Mouse (Mus musculus): ENCODE results near the gene Alk. TPM values are rescaled to one million over a fixed set of nuclear protein-coding genes. Genes with fewer than 3 reads are reported as not detected.
A peak's percentile ranks its signal among the peaks of the same experiment; 100 is the strongest.

The Alk gene
- total and polyA plus RNA-seq, 3 experiments, result 0.02 TPM; not detected in 2

DNA sequence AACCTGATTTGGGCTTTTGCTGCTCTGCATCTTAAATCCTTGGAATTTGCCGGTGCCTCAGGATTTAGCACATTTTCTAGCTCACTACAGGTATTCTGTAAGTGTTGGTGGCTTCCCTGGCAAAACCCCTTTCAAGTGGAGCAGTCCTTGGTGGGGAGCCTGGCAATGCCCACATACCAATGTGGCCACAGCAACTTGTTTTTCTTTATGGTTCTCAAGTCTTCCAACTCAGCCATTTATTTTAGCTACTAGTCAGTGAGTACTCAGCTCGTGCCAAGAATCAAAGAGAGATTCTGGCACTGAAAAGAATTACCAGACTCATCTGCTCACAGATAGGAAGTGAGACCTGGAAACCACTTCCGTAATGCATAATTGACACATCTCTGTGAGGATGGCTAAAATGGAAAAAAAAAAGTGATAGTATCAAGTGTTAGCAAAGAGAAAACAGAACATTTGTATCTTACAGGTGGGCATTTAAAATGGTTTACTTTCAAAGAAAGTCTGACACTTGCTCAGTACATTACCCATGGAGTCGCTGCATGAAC is 614.2 kb downstream of the Alk start:
- H3K4me3 ChIP-seq, result no peak overlapping the region
- 64% methylated on average over 4 of the region's 4 CpGs for WGBS
- no peaks in the 10 kb centered on the region for H3K36me3 ChIP-seq (ENCODE audit: control insufficient read depth, insufficient read depth, low read length)
- no peak overlapping the region for H3K9ac ChIP-seq (ENCODE audit: low read depth, low read length)
- TF ChIP-seq EP300 (IDR thresholded peaks at IDR 0.05; ENCODE audit: insufficient read depth, low read depth, low read length), result no peak
- TF ChIP-seq CTCF (IDR thresholded peaks at IDR 0.05), result no peak
- no peak for TF ChIP-seq POLR2A (IDR thresholded peaks at IDR 0.05; ENCODE audit: insufficient read depth, low read depth, low read length)
- peaks cover 3% of the 10 kb centered on the region; the same call in 1 of the 2 replicates for H3K4me1 ChIP-seq (ENCODE audit: control insufficient read depth, insufficient read depth, low read length)
- intact Hi-C loops (cut with DNase I), result no loop called here
- no peaks in the 10 kb centered on the region for H3K27me3 ChIP-seq (ENCODE audit: control insufficient read depth, insufficient read depth, low read length)
- no peak for DNase-seq
- no peak overlapping the region for H3K27ac ChIP-seq
- no peaks in the 10 kb centered on the region for H3K79me2 ChIP-seq (replicated peaks; ENCODE audit: control insufficient read depth, insufficient read depth, low read length)

DNA sequence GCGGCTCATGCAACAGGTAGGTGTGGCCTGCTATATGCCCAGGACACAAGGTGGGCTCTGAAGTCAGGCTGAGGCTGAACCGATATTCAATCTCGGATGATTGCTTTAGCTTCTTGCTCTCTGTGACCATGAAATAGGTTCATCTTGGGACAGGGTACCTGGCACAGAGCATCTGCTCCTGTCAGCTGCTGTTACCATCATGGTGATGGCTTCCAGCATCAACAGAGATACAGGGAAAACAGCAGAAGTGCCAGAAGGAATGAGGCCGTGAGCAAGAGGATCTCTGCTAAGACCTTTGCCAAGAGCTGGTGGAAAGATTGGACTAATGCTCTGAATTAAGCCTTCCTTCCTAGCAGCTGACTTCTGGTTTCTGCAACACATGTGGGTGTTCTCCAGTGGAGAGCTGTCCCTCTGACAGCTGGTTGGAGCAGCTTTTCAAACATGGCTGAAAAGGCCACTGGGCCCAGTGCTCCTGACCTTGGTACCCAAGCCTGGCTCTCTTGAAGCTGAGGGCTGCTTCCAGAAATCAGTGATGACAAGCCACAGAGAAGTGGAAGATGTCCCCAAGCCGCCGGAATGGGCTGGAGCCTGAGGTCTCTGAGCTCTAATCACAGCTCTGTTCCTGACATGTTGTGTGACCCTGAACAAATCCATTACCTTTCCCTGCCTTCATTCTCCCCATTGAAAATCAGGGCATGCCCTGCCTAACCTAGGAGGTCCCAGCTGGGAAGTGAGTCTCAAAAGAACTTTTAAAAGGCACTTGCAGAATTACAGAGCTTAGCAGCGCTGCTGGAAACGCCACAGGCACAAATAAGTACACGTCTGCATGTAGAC is 615.5 kb downstream of the Alk start:
- peak; percentile 24 to 51 for DNase-seq
- intact Hi-C loops (cut with DNase I), result no loop called here
- no peak overlapping the region for H3K9ac ChIP-seq (ENCODE audit: low read depth, low read length)
- H3K4me1 ChIP-seq (ENCODE audit: control insufficient read depth, insufficient read depth, low read length), result peaks cover 3% of the 10 kb centered on the region; the same call in 1 of the 2 replicates
- TF ChIP-seq EP300 (IDR thresholded peaks at IDR 0.05; ENCODE audit: insufficient read depth, low read depth, low read length), result 0 out of 2 replicates have a peak, but pooled peaks have one; percentile 36
- TF ChIP-seq CTCF (IDR thresholded peaks at IDR 0.05), result no peak
- H3K4me3 ChIP-seq, result no peak overlapping the region
- H3K27me3 ChIP-seq (ENCODE audit: control insufficient read depth, insufficient read depth, low read length), result no peaks in the 10 kb centered on the region
- H3K27ac ChIP-seq, result no peak overlapping the region
- H3K79me2 ChIP-seq (replicated peaks; ENCODE audit: control insufficient read depth, insufficient read depth, low read length), result no peaks in the 10 kb centered on the region
- no peaks in the 10 kb centered on the region for H3K36me3 ChIP-seq (ENCODE audit: control insufficient read depth, insufficient read depth, low read length)
- 63% methylated on average over 9 of the region's 9 CpGs for WGBS

DNA sequence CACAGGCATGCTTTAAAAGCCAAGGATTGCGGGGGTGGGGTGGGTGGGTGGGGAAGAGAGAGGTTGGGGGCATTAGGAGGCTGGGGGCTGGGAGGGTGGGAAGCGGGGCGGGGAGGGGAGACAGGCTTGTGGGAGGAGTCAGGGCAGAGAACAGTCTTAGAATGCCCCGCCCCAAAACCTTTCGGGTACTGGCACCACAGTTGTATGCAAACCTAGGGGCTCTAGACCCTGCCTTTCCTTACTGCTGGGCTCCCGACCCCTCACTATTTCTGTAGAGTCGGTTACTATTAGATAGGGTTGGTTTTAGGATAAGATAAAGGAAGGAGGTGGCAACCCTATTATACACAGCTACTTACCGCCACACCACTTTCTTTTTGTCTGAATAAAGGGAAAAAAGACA is 617.4 kb downstream of the Alk start:
- H3K36me3 ChIP-seq (ENCODE audit: control insufficient read depth, insufficient read depth, low read length), result no peaks in the 10 kb centered on the region
- peaks cover 3% of the 10 kb centered on the region; the same call in 1 of the 2 replicates for H3K4me1 ChIP-seq (ENCODE audit: control insufficient read depth, insufficient read depth, low read length)
- H3K4me3 ChIP-seq, result no peak overlapping the region
- no peak for TF ChIP-seq EP300 (IDR thresholded peaks at IDR 0.05; ENCODE audit: insufficient read depth, low read depth, low read length)
- TF ChIP-seq CTCF (IDR thresholded peaks at IDR 0.05), result no peak
- TF ChIP-seq POLR2A (IDR thresholded peaks at IDR 0.05; ENCODE audit: insufficient read depth, low read depth, low read length), result no peak
- DNase-seq, result no peak
- no peak overlapping the region for H3K27ac ChIP-seq
- H3K79me2 ChIP-seq (replicated peaks; ENCODE audit: control insufficient read depth, insufficient read depth, low read length), result no peaks in the 10 kb centered on the region
- intact Hi-C loops (cut with DNase I), result no loop called here
- H3K27me3 ChIP-seq (ENCODE audit: control insufficient read depth, insufficient read depth, low read length), result no peaks in the 10 kb centered on the region
- no peak overlapping the region for H3K9ac ChIP-seq (ENCODE audit: low read depth, low read length)
- 63% methylated on average over 8 of the region's 8 CpGs for WGBS

DNA sequence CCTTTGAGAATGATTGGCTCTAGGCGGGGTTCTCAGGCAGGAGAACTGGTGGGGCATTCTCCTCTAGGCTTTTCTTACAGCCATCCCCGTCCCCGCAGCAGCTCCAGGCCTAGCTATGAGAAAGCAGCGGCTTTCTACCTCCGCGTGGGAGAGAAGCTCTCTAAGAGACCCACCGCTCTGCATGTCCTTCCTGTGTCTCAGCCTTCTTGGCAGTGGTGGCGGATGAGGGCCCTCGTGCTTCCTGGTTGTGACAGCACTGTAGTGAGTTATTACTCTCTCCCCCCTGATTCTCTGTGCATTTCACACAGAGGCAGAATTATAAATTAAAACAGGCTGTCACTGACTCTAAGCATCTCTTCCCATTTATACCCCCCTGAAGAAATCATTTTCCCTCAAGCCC is 618.0 kb downstream of the Alk start:
- Histone ChIP-seq H3K4me1 (ENCODE audit: control insufficient read depth, insufficient read depth, low read length) (peaks cover 3% of the 10 kb centered on the region; the same call in 1 of the 2 replicates), H3K4me3 (no peak overlapping the region), H3K27ac (no peak overlapping the region), H3K27me3 (ENCODE audit: control insufficient read depth, insufficient read depth, low read length) (no peaks in the 10 kb centered on the region), H3K36me3 (ENCODE audit: control insufficient read depth, insufficient read depth, low read length) (no peaks in the 10 kb centered on the region), H3K79me2 (replicated peaks; ENCODE audit: control insufficient read depth, insufficient read depth, low read length) (no peaks in the 10 kb centered on the region), H3K9ac (ENCODE audit: low read depth, low read length) (no peak overlapping the region)
- DNase-seq, result no peak
- WGBS, result 36% methylated on average over 9 of the region's 9 CpGs
- intact Hi-C loops (cut with DNase I), result no loop called here
- TF ChIP-seq POLR2A (IDR thresholded peaks at IDR 0.05; ENCODE audit: insufficient read depth, low read depth, low read length) (no peak), CTCF (IDR thresholded peaks at IDR 0.05) (no peak), EP300 (IDR thresholded peaks at IDR 0.05; ENCODE audit: insufficient read depth, low read depth, low read length) (no peak)

DNA sequence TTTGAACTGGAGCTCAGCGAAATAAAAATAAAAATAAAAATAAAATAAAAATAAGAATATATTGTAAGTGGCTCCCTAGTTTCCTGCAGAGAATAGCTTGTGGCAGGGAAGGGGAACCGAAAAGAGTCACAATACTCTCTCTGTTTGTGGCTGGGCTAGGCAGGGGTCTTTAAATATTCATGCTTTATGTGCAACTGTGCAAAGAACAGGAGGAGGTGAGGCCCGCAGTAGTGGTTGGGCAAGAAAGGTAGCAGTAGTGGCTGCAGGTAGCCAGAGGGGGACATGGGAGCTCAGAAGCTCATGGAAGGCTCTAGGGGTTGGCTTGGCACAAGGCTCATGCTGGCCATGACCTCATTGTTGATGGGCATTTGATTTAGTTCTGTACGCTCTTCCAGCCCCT is 623.2 kb downstream of the Alk start:
- no peak overlapping the region for H3K9ac ChIP-seq (ENCODE audit: low read depth, low read length)
- H3K4me3 ChIP-seq, result no peak overlapping the region
- 72% methylated on average over 4 of the region's 4 CpGs for WGBS
- H3K27me3 ChIP-seq (ENCODE audit: control insufficient read depth, insufficient read depth, low read length), result no peaks in the 10 kb centered on the region
- H3K27ac ChIP-seq, result no peak overlapping the region
- TF ChIP-seq CTCF (IDR thresholded peaks at IDR 0.05), result no peak
- TF ChIP-seq POLR2A (IDR thresholded peaks at IDR 0.05; ENCODE audit: insufficient read depth, low read depth, low read length), result no peak
- TF ChIP-seq EP300 (IDR thresholded peaks at IDR 0.05; ENCODE audit: insufficient read depth, low read depth, low read length), result no peak
- H3K4me1 ChIP-seq (ENCODE audit: control insufficient read depth, insufficient read depth, low read length), result no peaks in the 10 kb centered on the region
- no peak for DNase-seq
- no peaks in the 10 kb centered on the region for H3K36me3 ChIP-seq (ENCODE audit: control insufficient read depth, insufficient read depth, low read length)
- intact Hi-C loops (cut with DNase I), result no loop called here
- H3K79me2 ChIP-seq (replicated peaks; ENCODE audit: control insufficient read depth, insufficient read depth, low read length), result no peaks in the 10 kb centered on the region

DNA sequence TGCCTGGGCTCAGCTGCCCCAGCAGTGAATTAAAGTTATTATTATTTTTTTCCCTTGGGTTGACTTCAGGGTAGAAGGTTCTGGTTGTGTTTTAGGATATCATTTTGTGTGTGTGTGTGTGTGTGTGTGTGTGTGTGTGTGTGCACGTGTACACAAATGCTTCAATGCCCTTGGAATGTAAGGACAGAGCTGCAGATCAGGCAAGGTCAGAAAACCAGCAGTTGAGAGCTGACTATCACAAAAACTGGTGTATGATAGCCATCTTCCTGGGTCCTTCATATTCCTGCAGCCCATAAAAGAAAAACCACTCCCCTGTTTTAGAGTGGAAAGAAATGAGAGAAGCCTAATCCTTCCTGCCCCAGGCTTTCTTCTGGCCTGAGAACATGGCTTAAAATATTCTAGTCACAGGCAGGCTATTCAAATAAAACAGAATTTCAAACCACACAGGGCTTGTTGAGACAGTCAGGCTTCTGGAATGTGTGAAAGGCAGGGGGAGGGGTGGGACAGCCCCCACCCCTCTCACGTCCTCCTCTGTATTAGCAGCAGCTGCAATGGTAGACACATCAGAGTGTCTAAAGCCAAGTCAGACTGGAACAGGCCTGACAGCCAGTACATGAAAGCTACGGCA is 623.8 kb downstream of the Alk start:
- H3K79me2 ChIP-seq (replicated peaks; ENCODE audit: control insufficient read depth, insufficient read depth, low read length), result no peaks in the 10 kb centered on the region
- WGBS, result 48% methylated on average over 3 of the region's 3 CpGs
- no peak overlapping the region for H3K9ac ChIP-seq (ENCODE audit: low read depth, low read length)
- H3K36me3 ChIP-seq (ENCODE audit: control insufficient read depth, insufficient read depth, low read length), result no peaks in the 10 kb centered on the region
- H3K4me1 ChIP-seq (ENCODE audit: control insufficient read depth, insufficient read depth, low read length), result no peaks in the 10 kb centered on the region
- H3K4me3 ChIP-seq, result no peak overlapping the region
- intact Hi-C loops (cut with DNase I), result no loop called here
- peak in 1 of 2 experiments; percentile 10 for DNase-seq
- no peak overlapping the region for H3K27ac ChIP-seq
- no peaks in the 10 kb centered on the region for H3K27me3 ChIP-seq (ENCODE audit: control insufficient read depth, insufficient read depth, low read length)
- TF ChIP-seq CTCF (IDR thresholded peaks at IDR 0.05) (no peak), POLR2A (IDR thresholded peaks at IDR 0.05; ENCODE audit: insufficient read depth, low read depth, low read length) (no peak), EP300 (IDR thresholded peaks at IDR 0.05; ENCODE audit: insufficient read depth, low read depth, low read length) (no peak)
